Mouse (Mus musculus) cerebellum, adult 8-10 months (tissue): Measurements from ENCODE around the gene Ptpn22.
"Not testable (repeated sequence)": the region's sequence is repeated elsewhere in the genome, so short reads cannot be mapped to it uniquely, and the experiment has no call there.

Source experiments
- DNase-seq: peaks from one replicate; pipeline ENCODE4 v3.0.0; 2022

The Ptpn22 gene

DNA sequence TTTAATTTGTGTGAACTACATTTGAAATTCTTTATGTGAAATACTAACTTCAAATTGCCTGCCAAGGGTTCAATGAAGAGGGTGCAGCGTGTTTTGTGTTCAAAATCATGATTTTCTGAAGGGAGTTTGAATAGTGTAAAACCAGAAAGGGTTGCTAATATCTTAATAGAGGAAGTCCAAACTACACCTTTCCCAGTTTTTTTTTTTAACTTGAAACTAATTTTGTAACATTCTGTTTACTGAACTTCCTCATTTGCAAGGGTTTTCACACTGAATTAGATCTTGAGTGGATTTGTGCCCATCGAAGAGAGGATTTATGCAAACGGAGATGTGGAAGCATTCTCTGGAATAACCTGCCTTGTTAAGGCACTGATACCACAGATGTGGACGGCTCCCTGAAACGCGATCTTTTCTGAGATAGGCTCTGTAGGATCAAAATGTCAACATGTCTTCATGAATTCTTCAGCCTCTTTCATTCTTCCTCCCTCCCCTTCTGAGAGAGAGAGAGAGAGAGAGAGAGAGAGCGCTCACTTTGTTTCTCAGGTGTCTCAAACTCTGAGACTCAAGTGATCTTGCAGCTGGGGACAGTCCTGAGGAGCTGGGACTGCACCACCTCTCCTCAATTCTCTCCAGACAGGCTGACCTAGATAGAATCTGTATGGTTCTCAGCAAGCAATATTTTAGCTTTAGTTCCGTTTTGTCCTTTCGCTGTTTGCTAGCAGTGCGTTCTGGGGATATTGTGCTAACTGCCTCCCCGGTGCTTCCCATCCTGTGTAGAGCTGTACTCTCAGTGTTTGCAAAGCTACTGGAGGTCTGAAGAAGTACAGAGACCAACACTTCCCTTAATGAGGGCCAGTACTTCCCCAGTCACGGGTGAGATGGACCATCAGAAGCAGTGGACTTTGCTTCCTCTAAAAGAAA, at the start of gene Ptpn22:
Gene Ptpn22, plus strand, starts transcription at position 915 of the 921 bp plus-strand sequence.
- DNase-seq, result no peak

DNA sequence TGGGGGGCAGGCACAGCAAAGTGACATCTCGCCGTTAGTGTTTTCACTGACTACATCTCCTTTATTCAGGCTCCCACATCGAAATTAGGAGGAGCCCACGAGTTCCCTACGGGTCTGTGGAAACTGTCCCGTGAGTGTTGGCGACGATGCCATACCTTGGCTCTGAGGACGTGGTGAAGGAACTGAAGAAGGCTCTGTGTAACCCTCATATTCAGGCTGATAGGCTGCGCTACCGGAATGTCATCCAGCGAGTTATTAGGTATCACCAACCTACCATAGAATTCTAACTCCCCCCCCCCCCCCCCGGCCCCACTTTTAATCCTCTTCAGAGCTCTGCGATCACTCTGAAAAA, 49.8 kb upstream of the Ptpn22 start:
- DNase-seq, result no peak

DNA sequence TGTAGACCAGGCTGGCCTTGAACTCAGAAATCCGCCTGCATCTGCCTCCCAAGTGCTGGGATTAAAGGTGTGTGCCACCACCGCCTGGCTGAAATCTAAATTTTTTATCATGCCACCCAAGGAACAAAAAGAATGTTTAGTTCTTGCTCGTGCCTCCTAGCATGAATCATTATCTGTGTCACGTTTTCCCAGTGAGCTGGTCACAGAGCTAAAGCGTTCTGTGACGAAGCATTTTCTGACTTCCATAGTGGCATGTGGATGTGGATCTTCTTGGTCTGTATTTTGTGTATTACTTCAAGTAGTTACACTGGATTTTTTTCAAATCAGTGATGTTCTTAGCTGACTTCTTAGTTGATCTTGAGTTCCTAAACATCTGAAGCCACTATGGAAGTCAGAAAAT, 48.6 kb upstream of the Ptpn22 start:
- DNase-seq, result no peak

- no peak for DNase-seq
Measured at GRCm38 (mm10) chr3:103827548-103827947, 32.0 kb upstream of the Ptpn22 start.

- DNase-seq, result no peak
Measured at GRCm38 (mm10) chr3:103829036-103829435, 30.6 kb upstream of the Ptpn22 start.

- not testable (repeated sequence) for DNase-seq
Measured at GRCm38 (mm10) chr3:103830681-103831080, 28.9 kb upstream of the Ptpn22 start.

DNA sequence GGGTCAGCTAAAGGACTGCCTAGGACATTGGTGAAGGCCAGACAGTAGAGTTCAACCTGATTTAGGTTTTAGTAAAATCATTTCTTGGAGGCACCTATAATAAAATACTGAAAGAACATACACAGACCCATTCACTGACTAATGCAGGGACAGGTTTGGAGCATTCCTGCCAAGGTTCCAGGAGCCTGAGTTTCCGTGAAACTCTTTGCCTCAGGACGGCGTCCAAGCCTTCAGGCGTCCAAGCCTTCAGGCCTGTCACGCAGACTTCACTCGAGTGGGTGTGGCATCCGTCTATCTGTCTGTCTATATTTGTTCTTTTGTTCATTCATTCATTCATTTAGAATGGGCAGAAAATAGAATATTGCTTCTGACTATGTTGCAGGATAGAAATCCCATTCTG, 28.4 kb upstream of the Ptpn22 start:
- no peak for DNase-seq

DNA sequence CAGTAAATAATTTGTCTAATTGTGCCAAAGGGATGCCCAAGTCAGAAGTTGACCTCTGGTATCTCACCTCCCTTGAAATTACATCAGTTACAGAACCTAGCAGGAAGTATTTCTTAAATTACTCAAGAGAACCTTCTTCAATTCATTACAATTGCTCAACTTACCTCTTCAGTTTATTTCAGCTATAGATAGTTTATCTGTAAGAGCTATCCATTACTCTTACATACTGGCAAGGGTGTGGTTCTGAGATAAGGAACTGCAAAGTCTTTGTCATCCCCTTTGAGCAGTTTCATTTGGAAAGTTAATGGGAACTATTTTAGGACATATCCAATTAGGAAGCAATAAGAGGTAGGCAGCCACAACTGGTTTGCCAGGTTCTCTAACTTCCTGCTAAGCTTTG, 27.2 kb upstream of the Ptpn22 start, which contains the start of gene Bcl2l15:
Gene Bcl2l15, plus strand, starts transcription at position 176 of the 400 bp plus-strand sequence.
- DNase-seq, result no peak

DNA sequence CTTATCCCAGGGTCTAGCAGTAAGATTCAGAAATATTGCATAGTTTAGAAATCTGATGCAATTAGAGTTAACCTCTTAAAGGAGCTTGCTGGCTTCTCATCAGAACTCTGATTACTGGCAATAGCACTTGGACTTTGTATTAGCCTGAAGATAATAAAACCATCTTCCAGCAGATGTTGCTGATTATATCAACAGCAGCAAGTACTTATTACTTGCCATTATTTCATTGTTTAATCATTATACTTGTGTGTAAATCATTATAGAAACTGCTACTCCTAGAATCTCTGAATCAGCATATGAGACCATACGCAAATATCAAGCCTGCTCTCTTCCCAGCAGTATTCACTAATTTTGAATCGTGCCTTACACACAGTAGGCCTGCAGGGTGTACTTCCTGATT, 25.6 kb upstream of the Ptpn22 start:
- no peak for DNase-seq

- DNase-seq, result no peak
Measured at GRCm38 (mm10) chr3:103835272-103835950, 24.2 kb upstream of the Ptpn22 start.

DNA sequence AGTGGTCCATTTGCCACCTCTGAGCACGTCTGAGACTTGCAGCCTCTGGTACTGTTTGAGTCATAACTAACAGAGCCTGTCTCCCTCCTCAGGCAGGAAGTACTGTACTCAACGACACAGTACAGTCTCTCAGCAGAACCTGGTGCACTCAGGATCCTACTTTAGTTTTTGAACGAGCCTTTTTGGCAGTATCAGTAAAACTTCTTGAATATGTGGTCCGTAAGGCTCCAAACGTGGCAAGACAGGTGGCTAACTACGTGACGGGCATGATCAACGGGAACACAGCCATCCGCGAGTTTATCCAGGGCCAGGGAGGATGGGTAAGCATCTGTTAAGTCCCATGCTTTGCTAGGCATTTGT, 23.7 kb upstream of the Ptpn22 start:
- peak; percentile 63 for DNase-seq

DNA sequence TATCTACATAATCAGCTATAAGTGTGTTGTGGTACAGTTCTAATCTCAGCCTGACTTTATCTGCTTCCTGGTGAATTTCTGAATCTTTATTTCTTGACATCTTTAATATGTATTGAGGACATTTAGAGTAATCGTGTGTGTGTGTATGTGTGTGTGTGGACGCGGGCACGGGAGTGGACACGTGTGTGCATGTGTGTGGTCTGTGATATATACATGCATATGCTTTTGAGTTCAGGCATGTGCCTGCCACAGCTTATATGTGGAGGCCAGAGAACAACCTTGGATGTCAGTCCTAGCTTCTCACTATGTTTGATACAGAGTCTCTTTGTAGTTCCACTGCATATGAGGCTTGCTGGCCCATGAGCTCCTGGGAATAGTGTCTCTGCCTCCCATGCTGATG, 23.1 kb upstream of the Ptpn22 start:
- no peak for DNase-seq

- no peak for DNase-seq
Measured at GRCm38 (mm10) chr3:103839711-103840110, 19.9 kb upstream of the Ptpn22 start.

GRCm38 (mm10) chr3:103840195-103840594, 19.4 kb upstream of the Ptpn22 start:
- DNase-seq, result not testable (repeated sequence)

DNA sequence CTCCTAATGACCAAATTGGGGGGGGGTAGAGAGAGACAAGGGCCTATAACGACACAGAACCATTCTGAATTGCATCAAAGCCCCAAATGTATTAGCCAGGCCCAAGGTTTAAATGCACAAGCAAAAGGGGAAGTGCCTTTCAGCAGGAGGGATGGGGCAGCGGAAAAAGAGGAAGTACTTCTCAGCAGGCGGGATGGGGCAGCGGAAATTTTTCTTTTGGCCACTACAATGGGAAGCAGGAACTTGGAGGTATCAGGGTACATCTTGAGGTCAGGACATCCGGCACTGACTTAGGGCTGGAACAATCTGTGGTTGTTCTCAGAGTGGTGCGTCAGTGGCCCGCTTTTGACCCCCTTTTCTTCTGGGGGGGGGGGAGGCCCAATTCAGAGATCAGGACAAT, 18.6 kb upstream of the Ptpn22 start:
- DNase-seq, result not testable (repeated sequence)

DNA sequence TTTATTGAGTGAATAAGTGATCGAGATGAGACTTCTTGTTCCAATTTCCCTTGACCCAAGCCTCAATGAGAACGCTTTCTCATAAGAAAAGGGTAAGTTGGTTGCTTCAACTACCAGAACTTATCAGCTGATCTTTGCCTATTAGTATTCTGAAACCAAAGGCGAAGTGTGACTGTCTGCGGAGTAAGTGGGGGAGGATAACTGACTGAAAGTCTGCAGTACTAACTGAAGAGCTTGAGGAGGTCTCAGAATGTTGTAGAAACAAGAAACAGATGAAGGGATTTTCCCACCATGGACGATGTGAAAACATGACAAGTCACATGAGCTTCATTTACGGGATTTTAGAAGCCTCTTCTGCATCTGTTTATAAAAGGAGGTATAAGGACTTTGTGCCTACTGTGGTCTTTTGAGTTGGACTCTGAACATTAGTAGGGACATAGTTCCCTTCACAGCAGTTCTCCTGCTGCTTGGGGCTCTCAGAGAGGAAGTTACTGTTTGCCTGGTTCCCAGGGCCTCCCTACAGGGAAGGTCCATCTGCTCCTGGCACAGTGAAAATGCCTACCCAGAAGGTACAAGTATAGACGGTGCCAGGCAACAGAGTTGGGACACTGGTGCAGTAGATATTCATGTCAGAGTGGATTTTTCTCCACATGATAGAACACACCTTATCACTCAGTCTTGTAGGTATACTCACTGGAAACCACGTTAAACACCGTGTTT, 8.8 kb upstream of the Ptpn22 start:
- DNase-seq, result peak; percentile 89

GRCm38 (mm10) chr3:103851481-103851880, 8.1 kb upstream of the Ptpn22 start:
- peak; percentile 53 for DNase-seq

DNA sequence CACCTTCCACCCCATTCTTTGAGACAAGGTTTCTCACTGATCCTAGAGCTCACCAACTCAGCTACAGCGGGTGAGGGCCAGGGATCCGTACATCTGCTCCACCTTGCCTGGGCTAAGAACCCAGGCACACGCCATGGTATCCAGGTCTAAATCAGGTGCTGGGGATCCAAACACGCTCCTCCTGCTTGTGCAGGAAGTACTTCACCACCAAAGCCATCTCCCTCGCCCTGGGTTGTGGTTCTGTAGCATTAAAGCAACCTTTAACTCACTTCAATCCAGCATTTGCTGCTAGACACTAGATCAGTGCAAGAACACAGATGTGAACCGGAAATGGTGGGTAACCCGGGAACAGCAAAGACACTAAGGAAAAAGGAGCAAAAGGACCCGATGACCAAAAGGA, 7.7 kb upstream of the Ptpn22 start:
- DNase-seq, result peak; percentile 59

- peak; percentile 89 for DNase-seq
Measured at GRCm38 (mm10) chr3:103852565-103853299, 6.9 kb upstream of the Ptpn22 start.

- no peak for DNase-seq
Measured at GRCm38 (mm10) chr3:103853804-103854203, 5.8 kb upstream of the Ptpn22 start.

DNA sequence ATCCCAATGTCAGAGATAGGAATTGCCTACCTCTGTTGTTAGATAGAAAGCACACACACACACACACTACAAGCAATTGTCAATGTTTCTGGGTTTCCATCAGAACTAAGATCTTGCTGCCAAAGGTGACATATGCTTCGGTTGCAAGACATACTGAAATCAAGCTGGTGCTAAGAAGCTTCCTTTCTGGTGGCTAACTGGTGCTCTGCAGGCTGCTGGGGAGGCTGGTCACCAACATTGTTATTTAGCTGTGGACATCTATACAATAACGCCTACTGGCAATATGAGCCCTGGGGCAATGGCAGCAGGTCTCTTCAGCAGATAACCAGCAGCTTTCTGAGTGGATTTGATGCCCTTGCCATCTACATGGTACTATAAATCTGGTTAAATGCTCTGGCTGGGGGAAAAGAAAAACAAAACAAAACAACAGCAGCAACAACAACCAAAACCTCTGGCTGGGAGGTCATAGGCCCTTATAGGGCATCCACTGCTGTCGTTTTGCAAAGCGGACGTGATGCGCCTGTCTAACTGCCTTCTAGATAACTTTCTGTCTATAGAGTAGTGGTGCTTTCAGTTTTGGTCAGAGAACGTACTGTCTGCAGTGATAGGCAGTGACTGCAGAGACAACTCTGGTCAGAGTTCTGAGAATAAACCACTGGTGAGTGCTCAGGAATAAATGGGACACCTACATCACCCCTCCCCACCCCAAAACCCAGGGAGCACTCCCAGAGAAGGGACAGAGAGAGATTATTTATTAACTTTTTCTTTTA, 2.4 kb upstream of the Ptpn22 start:
- no peak for DNase-seq

- DNase-seq, result no peak
Measured at GRCm38 (mm10) chr3:103857977-103858563, 1.5 kb upstream of the Ptpn22 start.
